Mouse (Mus musculus) right cerebral cortex, adult 18-20 months (tissue): Measurements from ENCODE around the gene Gm14391.
"Not testable (repeated sequence)": the region's sequence is repeated elsewhere in the genome, so short reads cannot be mapped to it uniquely, and the experiment has no call there.

Experiments used
- DNase-seq: peaks from one replicate; pipeline ENCODE4 v3.0.0; 2022; ENCODE audit warnings: mixed read lengths

Gene Gm14391

GRCm38 (mm10) chr2:175206732-175207131, at the start of gene Gm14391:
Gene Gm14391 (minus strand): TSS chr2:175206917.
- not testable (repeated sequence) for DNase-seq

GRCm38 (mm10) chr2:175179008-175179407, 27.7 kb downstream of the Gm14391 start:
- DNase-seq: not testable (repeated sequence)

GRCm38 (mm10) chr2:175176312-175176711, 30.4 kb downstream of the Gm14391 start:
- no peak for DNase-seq

DNA sequence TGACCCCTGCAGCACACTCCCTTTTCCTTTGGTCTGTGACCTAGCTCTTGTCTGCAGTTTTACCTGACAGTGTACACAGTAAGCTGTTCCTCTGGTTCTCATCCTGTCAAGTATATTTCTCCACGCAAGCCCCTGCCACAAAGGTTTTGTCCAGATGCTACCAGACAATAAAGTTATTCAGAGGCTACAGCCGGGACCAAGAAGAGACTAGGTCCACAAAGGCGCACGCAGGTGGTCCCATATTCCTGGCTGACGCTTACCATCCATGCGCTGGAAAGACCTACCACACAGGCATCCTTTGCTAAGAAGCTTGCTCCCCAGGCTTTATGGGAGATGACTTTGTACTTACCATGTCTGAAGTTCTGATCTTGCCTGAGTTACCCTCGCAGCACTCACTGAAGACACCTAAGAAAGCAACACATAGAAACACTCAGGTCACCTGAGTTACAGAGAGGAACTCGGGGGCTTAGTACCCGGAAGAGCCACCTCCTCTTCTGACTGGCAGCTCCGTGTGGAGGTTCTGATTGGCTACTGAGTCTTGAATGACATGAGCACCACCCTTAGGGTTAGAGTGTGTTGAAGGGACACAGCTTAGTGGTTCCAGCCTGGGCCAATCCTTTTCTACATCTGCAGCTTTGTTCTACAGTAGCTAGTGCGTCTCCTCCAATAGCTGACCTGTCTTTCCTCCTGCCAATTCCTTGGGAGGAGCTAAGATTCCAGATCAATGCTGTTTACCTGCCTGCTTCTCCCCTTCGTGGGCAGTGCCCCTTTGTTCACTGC, 31.1 kb downstream of the Gm14391 start, which contains the start of gene Gm14443:
Gene Gm14443, minus strand, starts transcription at position 471 of the 780 bp plus-strand sequence.
- not testable (repeated sequence) for DNase-seq

GRCm38 (mm10) chr2:175174058-175174457, 32.7 kb downstream of the Gm14391 start:
- not testable (repeated sequence) for DNase-seq

DNA sequence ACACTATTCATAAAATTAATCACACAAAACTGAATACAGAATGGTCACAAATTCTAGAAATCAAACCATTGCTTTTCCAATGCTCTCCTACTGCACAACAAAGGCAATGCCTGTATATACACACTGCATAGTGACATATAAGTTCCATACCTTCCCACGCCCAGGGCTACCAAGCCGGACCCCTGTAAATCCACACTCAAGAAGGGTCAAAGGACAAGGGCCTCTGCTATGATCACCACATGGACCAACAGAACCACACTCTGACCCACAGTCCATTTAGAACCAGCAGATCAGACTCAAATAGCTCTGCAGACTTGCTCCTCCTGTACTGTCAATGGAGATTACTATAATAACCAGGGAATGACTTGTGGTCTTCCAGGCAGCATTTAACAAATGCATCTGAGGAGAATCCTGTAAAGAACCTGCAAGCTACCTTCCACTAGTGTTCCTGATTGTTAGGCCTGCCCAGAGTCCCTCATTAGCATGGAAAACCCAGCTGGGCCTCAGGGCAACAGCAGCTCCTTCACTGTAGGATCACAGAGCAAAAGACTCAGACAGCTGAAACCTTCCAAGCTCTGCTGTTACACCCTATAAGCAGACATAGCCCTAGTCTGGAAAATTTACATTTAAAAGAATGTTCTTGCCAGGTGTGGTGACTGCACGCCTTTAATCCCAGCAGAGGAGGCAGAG, 33.7 kb downstream of the Gm14391 start:
- not testable (repeated sequence) for DNase-seq

DNA sequence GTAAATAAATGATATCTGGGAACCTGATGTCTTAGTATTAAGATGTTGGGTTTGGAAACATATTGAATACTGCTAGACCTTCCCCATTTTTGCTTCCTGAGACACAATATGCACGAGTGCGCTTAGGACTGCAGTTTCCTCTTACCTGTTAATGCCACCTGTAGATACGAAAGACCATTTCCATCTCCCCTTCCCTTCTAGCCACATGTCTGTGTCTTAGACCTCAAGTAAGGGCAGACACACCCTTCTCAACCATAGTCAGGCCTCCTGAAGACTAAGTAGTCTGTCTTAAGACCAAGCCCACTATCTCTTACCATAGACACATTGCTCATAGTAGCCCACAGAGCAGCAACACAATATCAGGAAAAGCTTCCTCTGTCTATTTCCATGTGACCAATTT, 34.6 kb downstream of the Gm14391 start:
- DNase-seq: no peak

DNA sequence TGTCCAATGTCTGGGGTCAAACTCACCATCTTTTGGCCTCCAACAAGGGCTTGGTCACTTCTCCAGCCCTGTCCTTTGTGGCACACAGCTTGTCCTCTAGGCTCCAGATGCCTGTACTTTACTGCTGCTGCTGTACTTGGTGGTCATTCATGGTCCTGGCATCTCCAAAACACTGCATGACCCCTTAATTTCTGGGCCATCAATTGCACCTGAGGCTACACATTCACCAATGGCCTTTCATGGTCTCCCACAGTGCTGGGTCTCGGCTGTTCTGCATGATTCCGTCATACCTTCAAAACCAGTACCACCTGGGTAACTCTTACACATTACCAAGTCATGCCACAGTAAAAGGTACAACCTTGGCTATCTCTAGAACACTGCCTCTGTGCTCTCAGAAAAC, 39.8 kb downstream of the Gm14391 start:
- not testable (repeated sequence) for DNase-seq

GRCm38 (mm10) chr2:175165110-175165509, 41.6 kb downstream of the Gm14391 start:
- DNase-seq: not testable (repeated sequence)

GRCm38 (mm10) chr2:175161438-175161837, 45.3 kb downstream of the Gm14391 start:
- not testable (repeated sequence) for DNase-seq

- no peak for DNase-seq
These were observed 48.1 kb downstream of the Gm14391 start for GRCm38 (mm10) chr2:175158642-175159041.

- DNase-seq: no peak
These were observed 50.0 kb downstream of the Gm14391 start for GRCm38 (mm10) chr2:175156696-175157095.

DNA sequence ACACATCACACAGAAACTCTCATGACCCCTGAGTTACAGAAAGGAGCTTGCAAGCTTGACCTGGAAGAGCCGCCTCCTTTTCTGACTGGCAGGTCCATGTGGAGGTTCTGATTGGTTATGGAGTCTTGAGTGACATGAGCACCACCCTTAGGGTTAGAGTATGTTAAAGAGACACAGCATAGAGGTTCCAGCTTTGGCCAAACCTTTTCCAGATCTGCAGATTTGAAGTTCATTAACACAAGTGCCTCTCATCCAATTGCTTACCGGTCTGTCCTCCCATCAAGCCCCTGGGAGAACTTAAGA, 64.8 kb downstream of the Gm14391 start, which contains the start of gene Gm14399:
Gene Gm14399, minus strand, starts transcription at position 20 of the 303 bp plus-strand sequence.
- not testable (repeated sequence) for DNase-seq

GRCm38 (mm10) chr2:175141118-175141992, 65.4 kb downstream of the Gm14391 start:
- peak; percentile 18 for DNase-seq
